Mouse (Mus musculus): ENCODE measurements around the gene Tspo2. TPM values are rescaled to one million over a fixed set of nuclear protein-coding genes. Genes with fewer than 3 reads are reported as not detected.

Gene Tspo2
- polyA plus RNA-seq, 1 experiment from 2014 or later = 1.5 TPM

GRCm38 (mm10) chr17:48409380-48410298 is 41.7 kb downstream of the Tspo2 start, which contains the start of the genes Nfya and Oard1:
Gene Nfya (minus strand): TSS chr17:48409906.
Gene Oard1 (plus strand): TSS chr17:48410014.
- no peak for TF ChIP-seq CTCF (IDR thresholded peaks at IDR 0.05; ENCODE audit: low read depth)
- Histone ChIP-seq H3K36me3 (ENCODE audit: insufficient read depth) (peaks cover 25% of the 10 kb centered on the region), H3K4me2 (peak within 1 kb of the TSS; percentile 88), H3K4me3 (ENCODE audit: low read depth, low read length) (peak within 1 kb of the TSS; percentile 92), H3K9ac (peak within 1 kb of the TSS; percentile 100), H3K4me1 (ENCODE audit: insufficient read depth) (peaks cover 12% of the 10 kb centered on the region), H3K27ac (ENCODE audit: low read depth) (peak within 1 kb of the TSS; percentile 100), H3K9me3 (ENCODE audit: low read depth, low read length) (no peaks in the 10 kb centered on the region), H3K27me3 (ENCODE audit: insufficient read depth, low read length) (no peaks in the 10 kb centered on the region)
- ATAC-seq (ENCODE audit: insufficient read depth) (peak; percentile 97), DNase-seq (peak; percentile 100)
- under 1% methylated on average over 84 of the region's 84 CpGs for WGBS

GRCm38 (mm10) chr17:48408526-48409291 is 42.6 kb downstream of the Tspo2 start:
- peak overlapping the region; percentile 100 for H3K9ac ChIP-seq
- TF ChIP-seq CTCF (IDR thresholded peaks at IDR 0.05; ENCODE audit: low read depth) = no peak
- peaks cover 18% of the 10 kb centered on the region for H3K36me3 ChIP-seq (ENCODE audit: insufficient read depth)
- peaks cover 12% of the 10 kb centered on the region for H3K4me1 ChIP-seq (ENCODE audit: insufficient read depth)
- peak overlapping the region; percentile 88 for H3K4me2 ChIP-seq
- H3K27me3 ChIP-seq (ENCODE audit: insufficient read depth, low read length) = no peaks in the 10 kb centered on the region
- ATAC-seq (ENCODE audit: insufficient read depth) (peak; percentile 40), DNase-seq (peak; percentile 84)
- no peaks in the 10 kb centered on the region for H3K9me3 ChIP-seq (ENCODE audit: low read depth, low read length)
- peak overlapping the region; percentile 100 for H3K27ac ChIP-seq (ENCODE audit: low read depth)
- 0% methylated on average over 47 of the region's 47 CpGs for WGBS
- peak overlapping the region; percentile 92 for H3K4me3 ChIP-seq (ENCODE audit: low read depth, low read length)

GRCm38 (mm10) chr17:48407910-48408525 is 43.3 kb downstream of the Tspo2 start:
- peaks cover 14% of the 10 kb centered on the region; the same call in 1 of the 2 replicates for H3K36me3 ChIP-seq (ENCODE audit: insufficient read depth)
- no peaks in the 10 kb centered on the region for H3K27me3 ChIP-seq (ENCODE audit: insufficient read depth, low read length)
- no peak for TF ChIP-seq CTCF (IDR thresholded peaks at IDR 0.05; ENCODE audit: low read depth)
- 2% methylated on average over 8 of the region's 8 CpGs for WGBS
- H3K9me3 ChIP-seq (ENCODE audit: low read depth, low read length) = no peaks in the 10 kb centered on the region
- H3K4me1 ChIP-seq (ENCODE audit: insufficient read depth) = peaks cover 12% of the 10 kb centered on the region
- peak overlapping the region; percentile 100 for H3K27ac ChIP-seq (ENCODE audit: low read depth)
- H3K4me2 ChIP-seq = peak overlapping the region; percentile 88
- H3K4me3 ChIP-seq (ENCODE audit: low read depth, low read length) = peak overlapping the region; percentile 92
- peak overlapping the region; percentile 100 for H3K9ac ChIP-seq
- no peak for DNase-seq
- ATAC-seq (ENCODE audit: insufficient read depth) = no peak

- peak overlapping the region; percentile 92; the same call in 1 of the 2 replicates for H3K4me3 ChIP-seq (ENCODE audit: low read depth, low read length)
- 70% methylated on average over 4 of the region's 4 CpGs for WGBS
- no peak for ATAC-seq (ENCODE audit: insufficient read depth)
- TF ChIP-seq CTCF (IDR thresholded peaks at IDR 0.05; ENCODE audit: low read depth) = no peak
- peak overlapping the region; percentile 88 for H3K4me2 ChIP-seq
- peak overlapping the region; percentile 100; the same call in 1 of the 2 replicates for H3K9ac ChIP-seq
- H3K27me3 ChIP-seq (ENCODE audit: insufficient read depth, low read length) = no peaks in the 10 kb centered on the region
- no peak overlapping the region for H3K27ac ChIP-seq (ENCODE audit: low read depth)
- DNase-seq = no peak
- H3K36me3 ChIP-seq (ENCODE audit: insufficient read depth) = 0 out of 2 replicates have a peak, but pooled peaks cover 7% of the 10 kb centered on the region
- H3K9me3 ChIP-seq (ENCODE audit: low read depth, low read length) = no peaks in the 10 kb centered on the region
- H3K4me1 ChIP-seq (ENCODE audit: insufficient read depth) = peaks cover 12% of the 10 kb centered on the region
These were observed 44.2 kb downstream of the Tspo2 start for GRCm38 (mm10) chr17:48407154-48407553.

- WGBS = 68% methylated on average over 1 of the region's 1 CpGs
- ATAC-seq (ENCODE audit: insufficient read depth) = no peak
These were observed 46.6 kb downstream of the Tspo2 start for GRCm38 (mm10) chr17:48404706-48405105.

GRCm38 (mm10) chr17:48403848-48404247 is 47.5 kb downstream of the Tspo2 start:
- WGBS = 76% methylated on average over 2 of the region's 2 CpGs
- DNase-seq = no peak
- no peak for ATAC-seq (ENCODE audit: insufficient read depth)
- Histone ChIP-seq H3K27ac (ENCODE audit: low read depth) (no peak overlapping the region), H3K9me3 (ENCODE audit: low read depth, low read length) (no peaks in the 10 kb centered on the region), H3K4me3 (ENCODE audit: low read depth, low read length) (no peak overlapping the region), H3K27me3 (ENCODE audit: insufficient read depth, low read length) (no peaks in the 10 kb centered on the region), H3K4me2 (no peak overlapping the region), H3K36me3 (ENCODE audit: insufficient read depth) (peaks cover 23% of the 10 kb centered on the region), H3K9ac (no peak overlapping the region), H3K4me1 (ENCODE audit: insufficient read depth) (peaks cover 4% of the 10 kb centered on the region; the same call in 1 of the 2 replicates)
- TF ChIP-seq CTCF (IDR thresholded peaks at IDR 0.05; ENCODE audit: low read depth) = no peak

More at GRCm38 (mm10) chr17:48404706-48405105, 46.6 kb downstream of the Tspo2 start:
- H3K4me2 ChIP-seq = no peak overlapping the region
- H3K27me3 ChIP-seq (ENCODE audit: insufficient read depth, low read length) = no peaks in the 10 kb centered on the region
- no peak overlapping the region for H3K27ac ChIP-seq (ENCODE audit: low read depth)
- no peak overlapping the region for H3K4me3 ChIP-seq (ENCODE audit: low read depth, low read length)
- no peaks in the 10 kb centered on the region for H3K9me3 ChIP-seq (ENCODE audit: low read depth, low read length)
- no peak for DNase-seq
- TF ChIP-seq CTCF (IDR thresholded peaks at IDR 0.05; ENCODE audit: low read depth) = no peak
- no peak overlapping the region for H3K9ac ChIP-seq
- peaks cover 4% of the 10 kb centered on the region; the same call in 1 of the 2 replicates for H3K4me1 ChIP-seq (ENCODE audit: insufficient read depth)
- H3K36me3 ChIP-seq (ENCODE audit: insufficient read depth) = peaks cover 14% of the 10 kb centered on the region
